In genomic region chr19:6933436-6934194, GRCm38 (mm10) we compare ENCODE assay signal across 7 mouse cellular contexts. TPM values are rescaled to one million over a fixed set of nuclear protein-coding genes. Genes with fewer than 3 reads are reported as not detected.
DNase-seq lines count a peak whose midpoint lies in the region; ATAC-seq lines count a peak whose summit lies in the region.

No protein-coding gene starts in this region.

- ATAC-seq in lung, embryonic 16.5 days (ENCODE audit: low read depth): peak; percentile 72
- ATAC-seq in hindbrain, embryonic 14.5 days (ENCODE audit: low FRiP score): peak; percentile 51
- no peak for ATAC-seq in liver, embryonic 11.5 days (replicated peaks; ENCODE audit: low FRiP score)

- peak overlapping the region; percentile 61 for H3K9ac ChIP-seq in lung, embryonic 16.5 days (ENCODE audit: low read length)
- peak overlapping the region; percentile 62 for H3K9ac ChIP-seq in hindbrain, embryonic 14.5 days
- H3K9ac ChIP-seq in liver, embryonic 11.5 days (ENCODE audit: low read depth, low read length): no peak overlapping the region

- no peaks in the 10 kb centered on the region for H3K36me3 ChIP-seq in lung, embryonic 16.5 days (ENCODE audit: control insufficient read depth, insufficient read depth, low read length)
- 0 out of 2 replicates have a peak, but pooled peaks cover 3% of the 10 kb centered on the region for H3K36me3 ChIP-seq in hindbrain, embryonic 14.5 days (replicated peaks; ENCODE audit: control insufficient read depth, insufficient read depth)
- H3K36me3 ChIP-seq in liver, embryonic 11.5 days (ENCODE audit: control insufficient read depth, insufficient read depth, low read length): no peaks in the 10 kb centered on the region

- peak overlapping the region; percentile 86 for H3K4me2 ChIP-seq in lung, embryonic 16.5 days (ENCODE audit: low read depth, low read length)
- H3K4me2 ChIP-seq in hindbrain, embryonic 14.5 days (replicated peaks): peak overlapping the region; percentile 78
- peak overlapping the region; percentile 46 for H3K4me2 ChIP-seq in liver, embryonic 11.5 days

- no peak for DNase-seq in lung, adult 18-20 months
- peak; percentile 65 to 71 for DNase-seq in cerebellum, postnatal 36 days
- DNase-seq in hindbrain, embryonic 14.5 days (ENCODE audit: low spot score): no peak
- DNase-seq in liver, embryonic 11.5 days (ENCODE audit: low spot score): no peak
- DNase-seq in retina, embryonic 14.5 days (ENCODE audit: low spot score): peak; percentile 52
- no peak for DNase-seq in thymus, adult 18-20 months

- H3K4me3 ChIP-seq in lung, embryonic 16.5 days (ENCODE audit: low read length): peak overlapping the region; percentile 53
- peak overlapping the region; percentile 41 for H3K4me3 ChIP-seq in hindbrain, embryonic 14.5 days (replicated peaks; ENCODE audit: low read length)
- peak overlapping the region; percentile 28 for H3K4me3 ChIP-seq in liver, embryonic 11.5 days (ENCODE audit: low read depth, low read length)

- H3K4me1 ChIP-seq in lung, embryonic 16.5 days (replicated peaks; ENCODE audit: control insufficient read depth, insufficient read depth, low read length): peaks cover 11% of the 10 kb centered on the region
- 0 out of 2 replicates have a peak, but pooled peaks cover 15% of the 10 kb centered on the region for H3K4me1 ChIP-seq in hindbrain, embryonic 14.5 days (replicated peaks; ENCODE audit: control insufficient read depth, insufficient read depth, low read length)
- no peaks in the 10 kb centered on the region; the same call in 1 of the 2 replicates for H3K4me1 ChIP-seq in liver, embryonic 11.5 days (replicated peaks; ENCODE audit: control insufficient read depth, insufficient read depth, low read length)

- peaks cover 65% of the 10 kb centered on the region for H3K27me3 ChIP-seq in lung, embryonic 16.5 days (ENCODE audit: control insufficient read depth, insufficient read depth, low read depth, low read length)
- H3K27me3 ChIP-seq in hindbrain, embryonic 14.5 days (ENCODE audit: control insufficient read depth, insufficient read depth, low read length): peaks cover 74% of the 10 kb centered on the region
- peaks cover 73% of the 10 kb centered on the region for H3K27me3 ChIP-seq in liver, embryonic 11.5 days (replicated peaks; ENCODE audit: control insufficient read depth, insufficient read depth, low read length)

- no peaks in the 10 kb centered on the region for H3K9me3 ChIP-seq in lung, embryonic 16.5 days (ENCODE audit: control insufficient read depth, low read length)
- no peaks in the 10 kb centered on the region for H3K9me3 ChIP-seq in hindbrain, embryonic 14.5 days (ENCODE audit: control insufficient read depth, low read length)
- no peaks in the 10 kb centered on the region for H3K9me3 ChIP-seq in liver, embryonic 11.5 days (ENCODE audit: control insufficient read depth, low read length)

- no peak overlapping the region for H3K27ac ChIP-seq in lung, embryonic 16.5 days (ENCODE audit: low read length)
- no peak overlapping the region for H3K27ac ChIP-seq in hindbrain, embryonic 14.5 days
- no peak overlapping the region for H3K27ac ChIP-seq in liver, embryonic 11.5 days (ENCODE audit: low read depth, low read length)

- WGBS in lung, embryonic 16.5 days: 3% methylated on average over 58 of the region's 58 CpGs
- 3% methylated on average over 58 of the region's 58 CpGs for WGBS in hindbrain, embryonic 14.5 days
- WGBS in liver, embryonic 11.5 days: 8% methylated on average over 58 of the region's 58 CpGs

RNA-seq across cellular contexts. Expression of gene Kcnk4, which starts 0.7 kb away (rescaled TPM):
- polyA plus RNA-seq in lung, embryonic 16.5 days (2015; fragmentation: Nextera tagmentation; extraction: Ambion mirVana): 0.21 and 0.96 TPM in 2 replicates
- polyA plus RNA-seq in hindbrain, embryonic 14.5 days (2014; fragmentation: Nextera tagmentation; extraction: Ambion mirVana): 8.5 and 10.9 TPM in 2 replicates
- 0.18 and 0.38 TPM in 2 replicates for polyA plus RNA-seq in liver, embryonic 11.5 days (2014; fragmentation: Nextera tagmentation; extraction: Ambion mirVana)

RNA-seq across cellular contexts. Expression of gene Bad, which starts 8.0 kb away (rescaled TPM):
- 82.5 and 90.7 TPM in 2 replicates for polyA plus RNA-seq in lung, embryonic 16.5 days (2015; fragmentation: Nextera tagmentation; extraction: Ambion mirVana)
- polyA plus RNA-seq in hindbrain, embryonic 14.5 days (2014; fragmentation: Nextera tagmentation; extraction: Ambion mirVana): 81.8 and 84.5 TPM in 2 replicates
- 51.9 and 54.7 TPM in 2 replicates for polyA plus RNA-seq in liver, embryonic 11.5 days (2014; fragmentation: Nextera tagmentation; extraction: Ambion mirVana)

RNA-seq across cellular contexts. Expression of gene Catsperz, which starts 8.4 kb away (rescaled TPM):
- polyA plus RNA-seq in lung, embryonic 16.5 days (2015; fragmentation: Nextera tagmentation; extraction: Ambion mirVana): 2.5 TPM in 2 replicates
- 1.7 and 2.3 TPM in 2 replicates for polyA plus RNA-seq in hindbrain, embryonic 14.5 days (2014; fragmentation: Nextera tagmentation; extraction: Ambion mirVana)
- polyA plus RNA-seq in liver, embryonic 11.5 days (2014; fragmentation: Nextera tagmentation; extraction: Ambion mirVana): 0.49 and 0.91 TPM in 2 replicates

RNA-seq across cellular contexts. Expression of gene Gpr137, which starts 8.7 kb away (rescaled TPM):
- 25.2 TPM in 2 replicates for polyA plus RNA-seq in lung, embryonic 16.5 days (2015; fragmentation: Nextera tagmentation; extraction: Ambion mirVana)
- 60.2 and 68.8 TPM in 2 replicates for polyA plus RNA-seq in hindbrain, embryonic 14.5 days (2014; fragmentation: Nextera tagmentation; extraction: Ambion mirVana)
- polyA plus RNA-seq in liver, embryonic 11.5 days (2014; fragmentation: Nextera tagmentation; extraction: Ambion mirVana): 18.2 and 18.9 TPM in 2 replicates

RNA-seq across cellular contexts. Expression of gene Esrra, which starts 12.0 kb away (rescaled TPM):
- 8.5 and 9.9 TPM in 2 replicates for polyA plus RNA-seq in lung, embryonic 16.5 days (2015; fragmentation: Nextera tagmentation; extraction: Ambion mirVana)
- 6.2 and 7.3 TPM in 2 replicates for polyA plus RNA-seq in hindbrain, embryonic 14.5 days (2014; fragmentation: Nextera tagmentation; extraction: Ambion mirVana)
- polyA plus RNA-seq in liver, embryonic 11.5 days (2014; fragmentation: Nextera tagmentation; extraction: Ambion mirVana): 4.1 and 5.9 TPM in 2 replicates

Comparison
In these comparisons a context has a peak if more than half of its experiments do, and no peak if none do; other contexts are left out.
1. DNase-seq: peak in cerebellum, postnatal 36 days (2 of 2) and retina, embryonic 14.5 days (single experiment); none in lung, adult 18-20 months (0 of 2), hindbrain, embryonic 14.5 days (single experiment), liver, embryonic 11.5 days (single experiment) and thymus, adult 18-20 months (0 of 2).
2. Peak in every context shown above with its lines, with median percentiles within 50 percentile points of each other: H3K4me2 ChIP-seq and H3K4me3 ChIP-seq.